Mouse (Mus musculus) C2C12 (cell line): ENCODE measurements around the gene Cebpzos. TPM values are rescaled to one million over a fixed set of nuclear protein-coding genes. Genes with fewer than 3 reads are reported as not detected.

Experiments
- H3K27me3 ChIP-seq: one replicate; pipeline ENCODE4 v1.6.1; 2011; ENCODE audit not compliant: control insufficient read depth, insufficient read depth, insufficient read length
- H3K36me3 ChIP-seq: one replicate; pipeline ENCODE4 v1.6.1; 2011; ENCODE audit not compliant: control insufficient read depth, insufficient read depth
- H3K4me3 ChIP-seq: one replicate; pipeline ENCODE4 v1.5.1; 2011; ENCODE audit warnings: mild to moderate bottlenecking, control low read depth; ENCODE audit not compliant: poor library complexity, insufficient read depth, severe bottlenecking
- H3K79me2 ChIP-seq: one replicate; pipeline ENCODE4 v1.6.1; 2011; ENCODE audit not compliant: control insufficient read depth, insufficient read depth
- H3K79me3 ChIP-seq: one replicate; pipeline ENCODE4 v1.6.1; 2011; ENCODE audit warnings: low read depth, control low read depth
- H3ac ChIP-seq: one replicate; pipeline ENCODE3; 2011; ENCODE audit warnings: low read depth; ENCODE audit not compliant: control insufficient read depth, insufficient read length
- CEBPB ChIP-seq: IDR thresholded peaks from one replicate; pipeline ENCODE4 v1.6.1; 2011; ENCODE audit warnings: low read depth, mild to moderate bottlenecking, control low read depth, moderate library complexity
- CTCF ChIP-seq: IDR thresholded peaks from one replicate; pipeline ENCODE4 v1.5.1; 2011; ENCODE audit not compliant: control insufficient read depth, insufficient read depth, insufficient read length
- FOSL1 ChIP-seq: IDR thresholded peaks from one replicate; pipeline ENCODE4 v1.8.0; 2011; ENCODE audit warnings: mild to moderate bottlenecking, low read length; ENCODE audit not compliant: poor library complexity, insufficient read depth, severe bottlenecking
- MAX ChIP-seq: IDR thresholded peaks from one replicate; pipeline ENCODE4 v1.6.1; 2011; ENCODE audit warnings: mild to moderate bottlenecking, control low read depth
- MYOD1 ChIP-seq: IDR thresholded peaks from one replicate; pipeline ENCODE4 v1.6.1; 2011; ENCODE audit warnings: low read depth; ENCODE audit not compliant: control insufficient read depth, insufficient read length
- MYOG ChIP-seq: IDR thresholded peaks from one replicate; pipeline ENCODE4 v1.6.1; 2011; ENCODE audit not compliant: control insufficient read depth, insufficient read length; ENCODE audit errors: extremely low read depth
- USF1 ChIP-seq: IDR thresholded peaks from one replicate; pipeline ENCODE4 v1.6.1; 2011; ENCODE audit warnings: low read depth, mild to moderate bottlenecking, control low read depth, moderate library complexity
- long read RNA-seq, 2 experiments: library from polyadenylated mRNA; unstranded; transcript quantifications; one replicate each; pipeline ENCODE4 v2.0.0; 2019 to 2020
- polyA plus RNA-seq: library from polyadenylated mRNA; unstranded; fragments of >200 nt; fragmentation: generic; extraction: Trizol; gene quantifications from one replicate; pipeline ENCODE4 v1.2.1, GENCODE M21; 2012; ENCODE audit warnings: missing spikeins

The Cebpzos gene
- 25.6 TPM for polyA plus RNA-seq
- long read RNA-seq, experiment 1, transcript Cebpzos-202 (5 exons, 602 nt), result major isoform, 14 of 27 reads
- long read RNA-seq, experiment 1, partial matches to known transcripts, result 7 of 27 reads
- long read RNA-seq, experiment 1, other reads (novel, unspliced or antisense), result 2 of 27 reads
- long read RNA-seq, experiment 2, partial matches to known transcripts, result 1 of 4 reads
- long read RNA-seq, experiment 2, other reads (novel, unspliced or antisense), result 1 of 4 reads

GRCm38 (mm10) chr17:78916369-78916813, at the start of gene Cebpzos:
Gene Cebpzos (plus strand): TSS chr17:78916500.
- Histone ChIP-seq H3K27me3 (no peaks in the 10 kb centered on the region), H3K4me3 (peak within 1 kb of the TSS; percentile 39), H3K79me3 (no peaks in the 10 kb centered on the region), H3ac (peak within 1 kb of the TSS; percentile 69), H3K36me3 (peaks cover 38% of the 10 kb centered on the region), H3K79me2 (no peaks in the 10 kb centered on the region)
- TF ChIP-seq MAX (no peak), FOSL1 (no peak), MYOG (no peak), USF1 (no peak), CEBPB (no peak), MYOD1 (no peak), CTCF (no peak)

GRCm38 (mm10) chr17:78873886-78874285, 42.4 kb upstream of the Cebpzos start:
- Histone ChIP-seq H3K79me2 (no peaks in the 10 kb centered on the region), H3K79me3 (no peaks in the 10 kb centered on the region), H3K36me3 (peaks cover 26% of the 10 kb centered on the region), H3ac (no peak overlapping the region), H3K4me3 (no peak overlapping the region), H3K27me3 (no peaks in the 10 kb centered on the region)
- no peak for TF ChIP-seq CEBPB
- TF ChIP-seq CTCF, result no peak
- TF ChIP-seq MYOG, result no peak
- no peak for TF ChIP-seq MAX
- no peak for TF ChIP-seq USF1
- no peak for TF ChIP-seq FOSL1
- TF ChIP-seq MYOD1, result no peak

- Histone ChIP-seq H3K27me3 (no peaks in the 10 kb centered on the region), H3K79me3 (peaks cover 2% of the 10 kb centered on the region), H3K36me3 (peaks cover 15% of the 10 kb centered on the region), H3ac (peak overlapping the region; percentile 61), H3K4me3 (peak overlapping the region; percentile 72), H3K79me2 (peaks cover 24% of the 10 kb centered on the region)
- TF ChIP-seq CTCF, result no peak
- no peak for TF ChIP-seq MYOG
- no peak for TF ChIP-seq MYOD1
- TF ChIP-seq FOSL1, result no peak
- no peak for TF ChIP-seq USF1
- TF ChIP-seq CEBPB, result no peak
- TF ChIP-seq MAX, result no peak
Measured at GRCm38 (mm10) chr17:78881878-78882304, 34.4 kb upstream of the Cebpzos start.

GRCm38 (mm10) chr17:78882401-78883112, 33.7 kb upstream of the Cebpzos start, which contains the start of gene Eif2ak2:
Gene Eif2ak2 (minus strand): TSS chr17:78882573.
- Histone ChIP-seq H3ac (peak within 1 kb of the TSS; percentile 61), H3K79me3 (peaks cover 2% of the 10 kb centered on the region), H3K4me3 (peak within 1 kb of the TSS; percentile 72), H3K27me3 (no peaks in the 10 kb centered on the region), H3K79me2 (peaks cover 24% of the 10 kb centered on the region), H3K36me3 (peaks cover 8% of the 10 kb centered on the region)
- TF ChIP-seq CEBPB (no peak), MAX (no peak), MYOD1 (no peak), CTCF (no peak), USF1 (no peak), MYOG (no peak), FOSL1 (no peak)

GRCm38 (mm10) chr17:78883291-78883690, 33.0 kb upstream of the Cebpzos start:
- Histone ChIP-seq H3K79me3 (peaks cover 2% of the 10 kb centered on the region), H3K79me2 (peaks cover 24% of the 10 kb centered on the region), H3K4me3 (no peak overlapping the region), H3K27me3 (no peaks in the 10 kb centered on the region), H3K36me3 (peaks cover under 1% of the 10 kb centered on the region), H3ac (no peak overlapping the region)
- TF ChIP-seq MYOD1, result no peak
- TF ChIP-seq USF1, result no peak
- no peak for TF ChIP-seq MYOG
- TF ChIP-seq FOSL1, result no peak
- no peak for TF ChIP-seq MAX
- TF ChIP-seq CTCF, result no peak
- TF ChIP-seq CEBPB, result no peak
